ENCODE assay signal across 8 mouse cellular contexts in genomic region chr17:34078148-34078547, GRCm38 (mm10). TPM values are rescaled to one million over a fixed set of nuclear protein-coding genes. Genes with fewer than 3 reads are reported as not detected.
"Had no signal": no experiment of that assay in that cellular context is flagged by ENCODE, and none has a peak within 500 bp of the region (broad histone marks: within the 10 kb centered on the region; RNA-seq: fewer than 3 reads in every experiment).

No protein-coding gene starts in this region.

- ATAC-seq: midbrain, embryonic 15.5 days had no signal

- H3K36me3 ChIP-seq: limb, embryonic 15.5 days; midbrain, embryonic 15.5 days; neural tube, embryonic 12.5 days had no signal

- H3K4me2 ChIP-seq: limb, embryonic 15.5 days; midbrain, embryonic 11.5 days; midbrain, embryonic 15.5 days; neural tube, embryonic 12.5 days had no signal

- H3K9me3 ChIP-seq: limb, embryonic 15.5 days; midbrain, embryonic 15.5 days; neural tube, embryonic 12.5 days had no signal

- H3K9ac ChIP-seq: limb, embryonic 15.5 days; liver, embryonic 14.5 days; midbrain, embryonic 15.5 days; neural tube, embryonic 12.5 days had no signal

- H3K4me3 ChIP-seq: left cerebral cortex, adult 2 months; limb, embryonic 15.5 days; midbrain, embryonic 15.5 days; neural tube, embryonic 12.5 days had no signal

- H3K27ac ChIP-seq: left cerebral cortex, adult 2 months; limb, embryonic 15.5 days; liver, embryonic 14.5 days; midbrain, embryonic 15.5 days; neural tube, embryonic 12.5 days; stomach, postnatal 0 days had no signal

RNA-seq across cellular contexts. Expression of gene H2-Oa, which starts 14.0 kb away (rescaled TPM):
- total RNA-seq: layer of hippocampus, postnatal 14 days had no signal
- polyA plus RNA-seq: midbrain, embryonic 15.5 days had no signal
